In genomic region chr3:84582023-84582912, GRCm38 (mm10) we compare ENCODE assay signal across 8 mouse cellular contexts. TPM values are rescaled to one million over a fixed set of nuclear protein-coding genes. Genes with fewer than 3 reads are reported as not detected.
DNase-seq lines count a peak whose midpoint lies in the region; ATAC-seq and TF ChIP-seq lines count a peak whose summit lies in the region.

Gene Arfip1, minus strand, starts transcription at chr3:84582625.

- H3K9me3 ChIP-seq in heart, embryonic 11.5 days (replicated peaks; ENCODE audit: control insufficient read depth, low read length), result no peaks in the 10 kb centered on the region
- no peaks in the 10 kb centered on the region for H3K9me3 ChIP-seq in kidney, embryonic 16.5 days (ENCODE audit: low read length)

- H3K79me2 ChIP-seq in liver, adult 2 months (ENCODE audit: control insufficient read depth, insufficient read depth, low read length), result peaks cover 11% of the 10 kb centered on the region; the same call in 1 of the 2 replicates
- peaks cover 47% of the 10 kb centered on the region for H3K79me2 ChIP-seq in myocyte (ENCODE audit: control insufficient read depth, insufficient read depth)

- no peaks in the 10 kb centered on the region for H3K36me3 ChIP-seq in heart, embryonic 11.5 days (ENCODE audit: control insufficient read depth, insufficient read depth, low read length)
- no peaks in the 10 kb centered on the region for H3K36me3 ChIP-seq in kidney, embryonic 16.5 days (ENCODE audit: insufficient read depth, low read length)
- no peaks in the 10 kb centered on the region for H3K36me3 ChIP-seq in liver, adult 2 months (ENCODE audit: control insufficient read depth, insufficient read depth, low read length)
- no peaks in the 10 kb centered on the region for H3K36me3 ChIP-seq in myocyte (ENCODE audit: control insufficient read depth, insufficient read depth)
- H3K36me3 ChIP-seq in splenic B cell, adult 2 months (ENCODE audit: control insufficient read depth, insufficient read depth, low read length, poor library complexity, severe bottlenecking), result no peaks in the 10 kb centered on the region

- DNase-seq in B cell, adult 2 months, result peak; percentile 94 to 95
- peak; percentile 97 for DNase-seq in brain, adult 2 months (ENCODE audit: low read depth, low spot score)
- peak; percentile 89 for DNase-seq in liver, adult 2 months (ENCODE audit: extremely low read depth, low read depth, low spot score)
- DNase-seq in splenic B cell, adult 2 months (ENCODE audit: low read depth, low spot score), result peak; percentile 92

- H3K4me3 ChIP-seq in heart, embryonic 11.5 days (ENCODE audit: low read depth, low read length), result peak within 1 kb of the TSS; percentile 83
- peak within 1 kb of the TSS; percentile 87 for H3K4me3 ChIP-seq in kidney, embryonic 16.5 days (ENCODE audit: low read length)
- H3K4me3 ChIP-seq in liver, adult 2 months (ENCODE audit: insufficient read depth, low read depth, low read length), result peak within 1 kb of the TSS; percentile 73
- H3K4me3 ChIP-seq in myocyte, result peak within 1 kb of the TSS; percentile 94

- ATAC-seq in erythroblast, adult 5-6 weeks (replicated peaks; ENCODE audit: low FRiP score, poor library complexity, severe bottlenecking), result peak; percentile 85
- peak; percentile 98 for ATAC-seq in heart, embryonic 11.5 days (replicated peaks; ENCODE audit: insufficient number of reproducible peaks, low FRiP score, low TSS enrichment)
- peak; percentile 100 for ATAC-seq in kidney, embryonic 16.5 days (ENCODE audit: low FRiP score, low TSS enrichment)

- peak within 1 kb of the TSS; percentile 85 for H3K9ac ChIP-seq in heart, embryonic 11.5 days (ENCODE audit: low read depth, low read length)
- peak within 1 kb of the TSS; percentile 86 for H3K9ac ChIP-seq in kidney, embryonic 16.5 days (replicated peaks; ENCODE audit: low read length)
- H3K9ac ChIP-seq in liver, adult 2 months (ENCODE audit: low read depth, low read length), result peak within 1 kb of the TSS; percentile 80

- peak; percentile 19; the same call in 1 of the 2 replicates for TF ChIP-seq POLR2A in liver, adult 2 months (IDR thresholded peaks at IDR 0.05; ENCODE audit: extremely low read depth, insufficient read depth, low read length)
- TF ChIP-seq POLR2A in myocyte (IDR thresholded peaks at IDR 0.05; ENCODE audit: insufficient read length, low read depth), result peak; percentile 61

- H3K4me2 ChIP-seq in heart, embryonic 11.5 days, result peak within 1 kb of the TSS; percentile 78
- H3K4me2 ChIP-seq in kidney, embryonic 16.5 days (replicated peaks; ENCODE audit: low read depth, low read length), result peak within 1 kb of the TSS; percentile 79
- H3K4me2 ChIP-seq in myocyte (ENCODE audit: low read depth), result peak within 1 kb of the TSS; percentile 100

- H3K27ac ChIP-seq in heart, embryonic 11.5 days (ENCODE audit: low read depth, low read length), result peak within 1 kb of the TSS; percentile 94
- peak within 1 kb of the TSS; percentile 97 for H3K27ac ChIP-seq in kidney, embryonic 16.5 days (ENCODE audit: low read length)
- H3K27ac ChIP-seq in liver, adult 2 months (replicated peaks; ENCODE audit: insufficient read depth, low read depth, low read length), result peak within 1 kb of the TSS; percentile 76

- peak within 1 kb of the TSS; percentile 11 for H3ac ChIP-seq in myocyte (ENCODE audit: control insufficient read depth, insufficient read length)

- WGBS in heart, embryonic 11.5 days (ENCODE audit: insufficient replicate concordance), result under 1% methylated on average over 65 of the region's 70 CpGs
- under 1% methylated on average over 68 of the region's 70 CpGs for WGBS in kidney, embryonic 16.5 days
- WGBS in liver, adult 2 months, result under 1% methylated on average over 70 of the region's 70 CpGs

- peaks cover 31% of the 10 kb centered on the region for H3K4me1 ChIP-seq in heart, embryonic 11.5 days (ENCODE audit: control insufficient read depth, insufficient read depth, low read length)
- peaks cover 15% of the 10 kb centered on the region for H3K4me1 ChIP-seq in kidney, embryonic 16.5 days (ENCODE audit: insufficient read depth, low read length)
- peaks cover 5% of the 10 kb centered on the region for H3K4me1 ChIP-seq in liver, adult 2 months (ENCODE audit: control insufficient read depth, insufficient read depth, low read length)

- H3K27me3 ChIP-seq in heart, embryonic 11.5 days (ENCODE audit: control insufficient read depth, insufficient read depth, low read length), result no peaks in the 10 kb centered on the region
- no peaks in the 10 kb centered on the region for H3K27me3 ChIP-seq in kidney, embryonic 16.5 days (ENCODE audit: insufficient read depth, low read length)
- no peaks in the 10 kb centered on the region for H3K27me3 ChIP-seq in liver, adult 2 months (ENCODE audit: control insufficient read depth, insufficient read depth, low read length)
- no peaks in the 10 kb centered on the region for H3K27me3 ChIP-seq in myocyte (ENCODE audit: control insufficient read depth, insufficient read depth, insufficient read length)
- H3K27me3 ChIP-seq in splenic B cell, adult 2 months (ENCODE audit: control insufficient read depth, insufficient read depth, low read length, poor library complexity, severe bottlenecking), result no peaks in the 10 kb centered on the region

- no peak for TF ChIP-seq CTCF in liver, adult 2 months (IDR thresholded peaks at IDR 0.05; ENCODE audit: low read depth, low read length)

TF ChIP-seq in myocyte, 11 proteins besides CTCF, POLR2A, EP300 and RAD21:
- TF ChIP-seq USF1 (IDR thresholded peaks at IDR 0.05; ENCODE audit: low read depth) (no peak), TCF12 (IDR thresholded peaks at IDR 0.05; ENCODE audit: insufficient read depth, poor library complexity, severe bottlenecking) (no peak), POLR2AphosphoS2 (IDR thresholded peaks at IDR 0.05; ENCODE audit: insufficient read length, low read depth) (peak; percentile 43), MYOD1 (IDR thresholded peaks at IDR 0.05; ENCODE audit: control insufficient read depth in 1 of 3, insufficient read length in 2 of 3, low read depth in 2 of 3) (peak in 2 of 3 experiments; percentile 64 to 85), CEBPB (IDR thresholded peaks at IDR 0.05; ENCODE audit: insufficient read depth, poor library complexity, severe bottlenecking) (no peak), MAX (IDR thresholded peaks at IDR 0.05; ENCODE audit: low read depth) (no peak), MYOG (IDR thresholded peaks at IDR 0.05; ENCODE audit: control insufficient read depth in 1 of 3, insufficient read depth in 1 of 3, insufficient read length in 2 of 3, low read depth in 2 of 3) (peak; percentile 28 to 90 (median 82))

RNA-seq across cellular contexts. Expression of gene Arfip1, which starts in this region (rescaled TPM):
- total RNA-seq in erythroblast, adult 5-6 weeks (2015; ENCODE audit: low replicate concordance), result 3.3 and 12.9 TPM in 2 replicates
- total RNA-seq in erythroblast, adult 5-6 weeks (2017; ENCODE audit: low replicate concordance), result 5.4 and 7.4 TPM in 2 replicates
- 42.6 and 56.9 TPM in 2 replicates for polyA plus RNA-seq in heart, embryonic 11.5 days (2014; fragmentation: Nextera tagmentation; extraction: Ambion mirVana)
- polyA plus RNA-seq in kidney, embryonic 16.5 days (2015; fragmentation: Nextera tagmentation; extraction: Ambion mirVana), result 51.5 and 52.6 TPM in 2 replicates
- total RNA-seq in liver, adult 2 months (2014; rRNA removed), result 17.9 and 21.4 TPM in 2 replicates
- polyA plus RNA-seq in liver, adult 2 months (2012; rRNA removed), result 4.6 and 4.7 TPM in 2 replicates
- polyA plus RNA-seq in myocyte (2012; fragmentation: generic; extraction: Trizol), result 28.2 TPM

Comparison
In these comparisons a context has a peak if more than half of its experiments do, and no peak if none do; other contexts are left out.
1. Peak in every context shown above with its lines: DNase-seq, ATAC-seq, H3K4me3 ChIP-seq and H3K27ac ChIP-seq.